Comparison of ENCODE assay signal across 8 mouse cellular contexts in genomic region chr6:97210962-97211601, GRCm38 (mm10). TPM values are rescaled to one million over a fixed set of nuclear protein-coding genes. Genes with fewer than 3 reads are reported as not detected.
DNase-seq lines count a peak whose midpoint lies in the region; ATAC-seq and TF ChIP-seq lines count a peak whose summit lies in the region.

No protein-coding gene starts in this region.

- H3K9ac ChIP-seq in MEL (ENCODE audit: control insufficient read depth, low read depth, low read length, poor library complexity, severe bottlenecking) = peak overlapping the region; percentile 94
- H3K9ac ChIP-seq in kidney, embryonic 15.5 days = peak overlapping the region; percentile 68

- peak overlapping the region; percentile 80 for H3K4me2 ChIP-seq in kidney, embryonic 15.5 days

- peaks cover 33% of the 10 kb centered on the region for H3K79me2 ChIP-seq in MEL (ENCODE audit: control insufficient read depth, insufficient read depth, low read length, poor library complexity)

- WGBS in heart, embryonic 10.5 days = 4% methylated on average over 22 of the region's 22 CpGs
- 1% methylated on average over 22 of the region's 22 CpGs for WGBS in kidney, embryonic 15.5 days

- peak overlapping the region; percentile 90 for H3K27ac ChIP-seq in heart, embryonic 10.5 days
- H3K27ac ChIP-seq in MEL (ENCODE audit: control insufficient read depth, low read depth, low read length) = peak overlapping the region; percentile 85
- peak overlapping the region; percentile 68 for H3K27ac ChIP-seq in kidney, embryonic 15.5 days

- H3K27me3 ChIP-seq in heart, embryonic 10.5 days (ENCODE audit: insufficient read depth, poor library complexity, severe bottlenecking) = no peaks in the 10 kb centered on the region
- H3K27me3 ChIP-seq in MEL (ENCODE audit: control insufficient read depth in 1 of 2, insufficient read depth in 2 of 2, low read length in 2 of 2) = no peaks in the 10 kb centered on the region
- no peaks in the 10 kb centered on the region for H3K27me3 ChIP-seq in kidney, embryonic 15.5 days

- H3K4me3 ChIP-seq in heart, embryonic 10.5 days = peak overlapping the region; percentile 80
- H3K4me3 ChIP-seq in MEL (ENCODE audit: control insufficient read depth in 1 of 2, insufficient read depth in 1 of 2, low read depth in 2 of 2, low read length in 2 of 2) = peak overlapping the region; percentile 84 to 93
- H3K4me3 ChIP-seq in kidney, embryonic 15.5 days (replicated peaks) = peak overlapping the region; percentile 76

- no peaks in the 10 kb centered on the region for H3K9me3 ChIP-seq in heart, embryonic 10.5 days
- no peaks in the 10 kb centered on the region for H3K9me3 ChIP-seq in MEL (replicated peaks; ENCODE audit: insufficient read depth, low read length)
- no peaks in the 10 kb centered on the region for H3K9me3 ChIP-seq in kidney, embryonic 15.5 days (replicated peaks)

- no peak; a peak in 1 of 4 replicates for TF ChIP-seq EP300 in MEL (IDR thresholded peaks at IDR 0.05; ENCODE audit: low read depth in 1 of 2, low read length in 2 of 2)

- peak in 1 of 2 experiments; percentile 32; a peak in 2 of 4 replicates for TF ChIP-seq POLR2A in MEL (IDR thresholded peaks at IDR 0.05; ENCODE audit: control insufficient read depth in 1 of 2, insufficient read depth in 1 of 2, low read depth in 1 of 2, low read length in 2 of 2, poor library complexity in 1 of 2)

- no peak for TF ChIP-seq RAD21 in MEL (IDR thresholded peaks at IDR 0.05; ENCODE audit: low read depth, low read length)

- peak; percentile 82 for DNase-seq in heart, embryonic 10.5 days (ENCODE audit: low spot score)
- no peak for DNase-seq in heart, adult 8-10 months (ENCODE audit: low spot score)
- peak; percentile 82 for DNase-seq in MEL (ENCODE audit: low read depth, low spot score)
- DNase-seq in lung, postnatal 25 days (ENCODE audit: low spot score) = peak; percentile 31
- peak; percentile 17 to 22 for DNase-seq in spleen, postnatal 14 days (ENCODE audit: low spot score in 2 of 2)
- DNase-seq in gastrocnemius, adult 18-20 months (ENCODE audit: low spot score) = no peak

- peaks cover 11% of the 10 kb centered on the region; the same call in 1 of the 2 replicates for H3K36me3 ChIP-seq in heart, embryonic 10.5 days
- peaks cover 0 to 48% of the 10 kb centered on the region in 2 experiments for H3K36me3 ChIP-seq in MEL (ENCODE audit: control insufficient read depth in 1 of 2, insufficient read depth in 2 of 2, low read length in 2 of 2)
- peaks cover 11% of the 10 kb centered on the region for H3K36me3 ChIP-seq in kidney, embryonic 15.5 days

- TF ChIP-seq CTCF in MEL (IDR thresholded peaks at IDR 0.05 in 2 of 3, conservative IDR thresholded peaks at IDR 0.05 in 1 of 3; ENCODE audit: control insufficient read depth in 1 of 3, insufficient read depth in 1 of 3, low read depth in 2 of 3, low read length in 3 of 3, poor library complexity in 1 of 3, severe bottlenecking in 1 of 3) = no peak

- peaks cover 23% of the 10 kb centered on the region for H3K4me1 ChIP-seq in heart, embryonic 10.5 days
- H3K4me1 ChIP-seq in MEL (ENCODE audit: control insufficient read depth in 1 of 2, insufficient read depth in 2 of 2, low read length in 2 of 2) = peaks cover 24 to 35% of the 10 kb centered on the region in 2 experiments
- H3K4me1 ChIP-seq in kidney, embryonic 15.5 days = peaks cover 34% of the 10 kb centered on the region

- peak; percentile 73 for ATAC-seq in erythroid progenitor cell, adult 5-6 weeks (replicated peaks; ENCODE audit: low FRiP score, poor library complexity, severe bottlenecking)
- peak; percentile 67 for ATAC-seq in kidney, embryonic 15.5 days (replicated peaks; ENCODE audit: low FRiP score)

TF ChIP-seq in MEL, 35 proteins besides CTCF, POLR2A, EP300 and RAD21:
- TF ChIP-seq TCF12 (IDR thresholded peaks at IDR 0.05; ENCODE audit: low read depth, low read length) (peak; percentile 3; the same call in 1 of the 2 replicates), MEF2A (IDR thresholded peaks at IDR 0.05; ENCODE audit: extremely low read depth, insufficient replicate concordance, low read depth, low read length, poor library complexity, severe bottlenecking) (no peak), ZKSCAN1 (IDR thresholded peaks at IDR 0.05; ENCODE audit: low read depth, low read length) (no peak), ZMIZ1 (IDR thresholded peaks at IDR 0.05; ENCODE audit: low read depth, low read length) (peak; percentile 29; the same call in 1 of the 2 replicates), MAZ (IDR thresholded peaks at IDR 0.05; ENCODE audit: low read depth, low read length) (0 out of 2 replicates have a peak, but pooled peaks have one; percentile 19), ZC3H11A (IDR thresholded peaks at IDR 0.05; ENCODE audit: low read depth, low read length) (no peak), MAFK (IDR thresholded peaks at IDR 0.05; ENCODE audit: borderline replicate concordance, low read depth, low read length) (no peak), JUND (IDR thresholded peaks at IDR 0.05; ENCODE audit: low read depth, low read length) (no peak), MXI1 (IDR thresholded peaks at IDR 0.05; ENCODE audit: low read depth, low read length) (peak; percentile 14; the same call in 1 of the 2 replicates), ELF1 (IDR thresholded peaks at IDR 0.05; ENCODE audit: low read depth, low read length) (0 out of 2 replicates have a peak, but pooled peaks have one; percentile 10), SMC3 (IDR thresholded peaks at IDR 0.05; ENCODE audit: low read depth, low read length) (no peak), POLR2AphosphoS2 (IDR thresholded peaks at IDR 0.05; ENCODE audit: low read length) (no peak), MAX (IDR thresholded peaks at IDR 0.05; ENCODE audit: low read length) (no peak; the same call in 1 of the 2 replicates), TBP (IDR thresholded peaks at IDR 0.05; ENCODE audit: low read depth, low read length) (peak; percentile 9; the same call in 1 of the 2 replicates)

RNA-seq across cellular contexts. Expression of gene Arl6ip5, which starts 0.6 kb away (rescaled TPM):
- 54.5 and 87.5 TPM in 2 replicates for polyA plus RNA-seq in heart, embryonic 10.5 days (2016; fragmentation: Nextera tagmentation; extraction: Ambion mirVana)
- 100 to 1,000 TPM; 135 to 148 (median 144) TPM for total RNA-seq in heart, adult 8-10 months (2022)
- 38.2 and 39.4 TPM in 2 replicates for total RNA-seq in MEL (2012; rRNA removed)
- 100 to 1,000 TPM in 1 of 2 experiments, not detected in 1; 113 TPM for polyA plus RNA-seq in MEL (2012; ENCODE audit: insufficient read depth in 1 of 2, insufficient read length in 2 of 2, low read depth in 1 of 2, low replicate concordance in 2 of 2, missing spikeins in 1 of 2)
- total RNA-seq in erythroid progenitor cell, adult 5-6 weeks (2015; ENCODE audit: low replicate concordance) = 13.0 and 18.4 TPM in 2 replicates
- 16.7 and 22.1 TPM in 2 replicates for total RNA-seq in erythroid progenitor cell, adult 5-6 weeks (2017; ENCODE audit: low replicate concordance)
- 69.1 and 76.4 TPM in 2 replicates for polyA plus RNA-seq in kidney, embryonic 15.5 days (2015; fragmentation: Nextera tagmentation; extraction: Ambion mirVana)
- total RNA-seq in gastrocnemius, adult 18-20 months (2021) = 100 to 1,000 TPM; 130 to 155 TPM

RNA-seq across cellular contexts. Expression of gene Uba3, which starts 5.6 kb away (rescaled TPM):
- polyA plus RNA-seq in heart, embryonic 10.5 days (2016; fragmentation: Nextera tagmentation; extraction: Ambion mirVana) = 88.8 and 90.6 TPM in 2 replicates
- total RNA-seq in heart, adult 8-10 months (2022) = 10 to 100 TPM; 50.7 to 59.2 (median 54.2) TPM
- 37.1 and 43.8 TPM in 2 replicates for total RNA-seq in MEL (2012; rRNA removed)
- 10 to 100 TPM in 1 of 2 experiments, not detected in 1; 38.1 TPM for polyA plus RNA-seq in MEL (2012; ENCODE audit: insufficient read depth in 1 of 2, insufficient read length in 2 of 2, low read depth in 1 of 2, low replicate concordance in 2 of 2, missing spikeins in 1 of 2)
- 34.2 and 38.6 TPM in 2 replicates for total RNA-seq in erythroid progenitor cell, adult 5-6 weeks (2015; ENCODE audit: low replicate concordance)
- 55.7 and 71.2 TPM in 2 replicates for total RNA-seq in erythroid progenitor cell, adult 5-6 weeks (2017; ENCODE audit: low replicate concordance)
- polyA plus RNA-seq in kidney, embryonic 15.5 days (2015; fragmentation: Nextera tagmentation; extraction: Ambion mirVana) = 74.1 and 82.6 TPM in 2 replicates
- 10 to 100 TPM; 30.3 to 39.0 TPM for total RNA-seq in gastrocnemius, adult 18-20 months (2021)

RNA-seq across cellular contexts. Expression of gene Tmf1, which starts 32.2 kb away (rescaled TPM):
- 23.8 and 24.0 TPM in 2 replicates for polyA plus RNA-seq in heart, embryonic 10.5 days (2016; fragmentation: Nextera tagmentation; extraction: Ambion mirVana)
- 10 to 100 TPM; 36.6 to 42.0 (median 41.6) TPM for total RNA-seq in heart, adult 8-10 months (2022)
- total RNA-seq in MEL (2012; rRNA removed) = 19.2 and 21.9 TPM in 2 replicates
- polyA plus RNA-seq in MEL (2012; ENCODE audit: insufficient read depth in 1 of 2, insufficient read length in 2 of 2, low read depth in 1 of 2, low replicate concordance in 2 of 2, missing spikeins in 1 of 2) = 10 to 100 TPM in 1 of 2 experiments, not detected in 1; 13.5 TPM
- 18.0 and 21.3 TPM in 2 replicates for total RNA-seq in erythroid progenitor cell, adult 5-6 weeks (2015; ENCODE audit: low replicate concordance)
- total RNA-seq in erythroid progenitor cell, adult 5-6 weeks (2017; ENCODE audit: low replicate concordance) = 107 and 142 TPM in 2 replicates
- polyA plus RNA-seq in kidney, embryonic 15.5 days (2015; fragmentation: Nextera tagmentation; extraction: Ambion mirVana) = 34.7 and 39.5 TPM in 2 replicates
- total RNA-seq in gastrocnemius, adult 18-20 months (2021) = 10 to 100 TPM; 54.6 to 55.4 TPM

RNA-seq across cellular contexts. Expression of gene Lmod3, which starts 41.5 kb away (rescaled TPM):
- polyA plus RNA-seq in heart, embryonic 10.5 days (2016; fragmentation: Nextera tagmentation; extraction: Ambion mirVana) = 10.5 and 17.5 TPM in 2 replicates
- total RNA-seq in heart, adult 8-10 months (2022) = 10 to 100 TPM; 66.2 to 86.5 (median 72.0) TPM
- total RNA-seq in MEL (2012; rRNA removed) = not detected in 2 replicates
- polyA plus RNA-seq in MEL (2012; ENCODE audit: insufficient read depth in 1 of 2, insufficient read length in 2 of 2, low read depth in 1 of 2, low replicate concordance in 2 of 2, missing spikeins in 1 of 2) = not detected
- total RNA-seq in erythroid progenitor cell, adult 5-6 weeks (2015; ENCODE audit: low replicate concordance) = not detected in 2 replicates
- total RNA-seq in erythroid progenitor cell, adult 5-6 weeks (2017; ENCODE audit: low replicate concordance) = not detected in 2 replicates
- polyA plus RNA-seq in kidney, embryonic 15.5 days (2015; fragmentation: Nextera tagmentation; extraction: Ambion mirVana) = 0.79 and 1.3 TPM in 2 replicates
- 100 to 1,000 TPM; 104 to 131 TPM for total RNA-seq in gastrocnemius, adult 18-20 months (2021)

Comparison
In these comparisons a context has a peak if more than half of its experiments do, and no peak if none do; other contexts are left out.
1. DNase-seq: peak in heart, embryonic 10.5 days (single experiment), MEL (single experiment), lung, postnatal 25 days (single experiment) and spleen, postnatal 14 days (2 of 2); none in heart, adult 8-10 months (single experiment) and gastrocnemius, adult 18-20 months (single experiment).
2. Peak in every context shown above with its lines, with median percentiles within 50 percentile points of each other: H3K27ac ChIP-seq and H3K4me3 ChIP-seq.